Mouse (Mus musculus) limb, embryonic 14.5 days (tissue): ENCODE results near the gene 1700003H04Rik. TPM values are rescaled to one million over a fixed set of nuclear protein-coding genes. Genes with fewer than 3 reads are reported as not detected.

Experiments used
- ATAC-seq: fragments of 200-750 bp; cut with Nextera tagmentation; 2 replicates; pipeline ENCODE4 v1.8.0; 2017; ENCODE audit warnings: low read depth, moderate number of reproducible peaks, moderate TSS enrichment; ENCODE audit not compliant: low FRiP score
- DNase-seq: peaks from one replicate; pipeline ENCODE4 v3.0.0-alpha.2; 2015; ENCODE audit warnings: low spot score
- H3K27ac ChIP-seq: fragments of 300-500 bp; sonication (generic); replicated peaks from 2 replicates; pipeline ENCODE4 v1.5.1; 2014; ENCODE audit warnings: low read depth, mild to moderate bottlenecking, low read length, moderate library complexity, mixed read lengths
- H3K27me3 ChIP-seq: fragments of 300-500 bp; sonication (generic); 2 replicates; pipeline ENCODE4 v1.6.1; 2014; ENCODE audit warnings: low read length, mixed read lengths; ENCODE audit not compliant: control insufficient read depth, insufficient read depth
- H3K36me3 ChIP-seq: fragments of 300-500 bp; sonication (generic); 2 replicates; pipeline ENCODE4 v1.6.1; 2014; ENCODE audit warnings: mild to moderate bottlenecking, low read length, moderate library complexity, mixed read lengths; ENCODE audit not compliant: control insufficient read depth, insufficient read depth
- H3K4me1 ChIP-seq: fragments of 300-500 bp; sonication (generic); 2 replicates; pipeline ENCODE4 v1.6.1; 2014; ENCODE audit warnings: antibody characterized with exemption, low read length, mixed read lengths; ENCODE audit not compliant: control insufficient read depth, insufficient read depth
- H3K4me2 ChIP-seq: fragments of 300-500 bp; sonication (generic); replicated peaks from 2 replicates; pipeline ENCODE4 v1.6.1; 2014; ENCODE audit warnings: low read depth, mild to moderate bottlenecking, low read length, moderate library complexity; ENCODE audit not compliant: severe bottlenecking
- H3K4me3 ChIP-seq: fragments of 300-500 bp; sonication (generic); replicated peaks from 2 replicates; pipeline ENCODE4 v1.5.1; 2014; ENCODE audit warnings: low read length
- H3K9ac ChIP-seq: fragments of 300-500 bp; sonication (generic); 2 replicates; pipeline ENCODE4 v1.6.1; 2014; ENCODE audit warnings: mild to moderate bottlenecking, low read depth, low read length, moderate library complexity; ENCODE audit not compliant: severe bottlenecking
- H3K9me3 ChIP-seq: fragments of 300-500 bp; sonication (generic); 2 replicates; pipeline ENCODE4 v1.6.1; 2016; ENCODE audit warnings: low read length; ENCODE audit not compliant: control insufficient read depth
- POLR2A ChIP-seq: fragments of 200-500 bp; IDR thresholded peaks from 2 replicates; pipeline ENCODE4 v1.8.0; 2012; ENCODE audit warnings: inconsistent platforms, mild to moderate bottlenecking, moderate library complexity, borderline replicate concordance; ENCODE audit not compliant: insufficient read depth, insufficient read length; ENCODE audit errors: extremely low read depth
- WGBS: fragments of 180-500 bp; shearing (Covaris S2); extraction: QIAGEN DNeasy Blood & Tissue Kit; methylation state at CpG from one replicate; pipeline ENCODE4 v1.1.7; 2014; 5-methylcytosine and 5-hydroxymethylcytosine counted together
- polyA plus RNA-seq, 2 experiments: library from polyadenylated mRNA; depleted of rRNA in 1 of 2; stranded (reverse) in 1 of 2; unstranded in 1 of 2; fragments of >200 nt; fragmentation: Nextera tagmentation in 1 of 2; extraction: Ambion mirVana in 1 of 2; gene quantifications; 2 replicates each; pipeline versions ENCODE4 v1.2.1 to v1.2.3; 2012 to 2014

Gene 1700003H04Rik
- not detected in 2 replicates for polyA plus RNA-seq (2012; rRNA removed)
- polyA plus RNA-seq (2014; fragmentation: Nextera tagmentation; extraction: Ambion mirVana), result not detected in 2 replicates

DNA sequence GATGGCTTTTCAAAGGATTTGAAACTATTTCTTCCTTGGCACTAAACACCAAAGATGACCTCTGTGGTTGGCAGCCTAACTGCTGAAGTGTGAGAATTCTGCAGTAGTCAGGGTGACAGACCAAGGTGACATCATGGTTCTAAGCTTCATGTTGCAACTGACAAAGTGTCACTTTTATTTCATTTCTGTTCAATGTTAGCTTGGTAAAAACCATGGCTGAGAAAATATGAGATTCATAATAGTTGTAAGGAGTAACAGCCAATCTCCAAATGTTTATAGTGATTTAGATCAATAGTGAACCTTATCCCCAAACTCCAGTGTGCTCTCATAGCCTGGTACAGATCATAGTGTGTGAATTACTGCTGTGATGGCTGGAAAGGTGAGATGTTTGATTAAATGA lies at the start of gene 1700003H04Rik:
Gene 1700003H04Rik, minus strand, starts transcription at position 101 of the 400 bp plus-strand sequence.
- no peak within 1 kb of the TSS for H3K4me3 ChIP-seq
- TF ChIP-seq POLR2A, result no peak
- no peak within 1 kb of the TSS for H3K27ac ChIP-seq
- H3K27me3 ChIP-seq, result no peaks in the 10 kb centered on the region
- H3K9ac ChIP-seq, result no peak within 1 kb of the TSS
- H3K9me3 ChIP-seq, result no peaks in the 10 kb centered on the region
- no peak within 1 kb of the TSS for H3K4me2 ChIP-seq
- H3K4me1 ChIP-seq, result no peaks in the 10 kb centered on the region
- DNase-seq (no peak), ATAC-seq (no peak)
- no peaks in the 10 kb centered on the region for H3K36me3 ChIP-seq

DNA sequence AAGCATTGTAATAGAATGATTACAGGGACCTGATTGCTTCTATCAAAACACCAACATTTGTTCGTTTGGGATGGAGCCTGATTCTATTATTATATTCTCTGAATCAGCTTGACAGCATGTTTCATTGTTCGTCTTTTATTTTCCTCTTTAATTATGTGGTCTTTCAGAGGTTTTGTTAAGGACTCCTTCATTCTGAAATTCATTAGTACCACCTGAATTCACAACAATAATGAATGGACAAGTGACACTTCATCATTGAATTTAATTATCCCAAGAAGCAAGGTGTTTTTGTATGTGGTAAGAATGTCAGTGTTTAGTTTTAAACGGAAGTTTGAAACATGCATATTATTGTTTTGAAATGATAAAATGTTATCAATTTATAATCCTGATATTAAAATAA lies 42.1 kb upstream of the 1700003H04Rik start:
- Histone ChIP-seq H3K4me1 (no peaks in the 10 kb centered on the region), H3K9ac (no peak overlapping the region), H3K9me3 (no peaks in the 10 kb centered on the region), H3K4me3 (no peak overlapping the region), H3K4me2 (no peak overlapping the region), H3K27ac (no peak overlapping the region), H3K36me3 (no peaks in the 10 kb centered on the region), H3K27me3 (no peaks in the 10 kb centered on the region)
- TF ChIP-seq POLR2A, result no peak
- ATAC-seq (no peak), DNase-seq (no peak)
- 64% methylated on average over 3 of the region's 3 CpGs for WGBS

DNA sequence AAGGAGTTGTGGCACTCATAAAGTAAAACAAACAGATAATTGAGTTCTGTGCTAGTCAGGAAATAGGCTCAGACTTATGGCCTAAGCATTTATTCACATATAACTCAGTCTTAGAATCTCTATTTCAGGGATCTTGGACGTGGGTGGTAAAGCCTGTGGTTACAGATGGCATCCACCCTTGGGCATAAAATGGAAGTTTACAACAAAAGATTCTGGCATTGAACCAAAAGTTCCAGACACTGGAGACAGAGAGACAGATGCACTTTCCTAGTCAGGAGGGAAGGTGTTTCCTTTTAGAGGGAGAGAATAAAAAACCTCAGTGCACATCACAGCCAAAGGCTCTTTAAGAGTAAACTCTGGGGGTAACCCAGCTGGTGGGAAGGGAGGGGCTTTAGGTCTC lies 32.4 kb upstream of the 1700003H04Rik start:
- Histone ChIP-seq H3K36me3 (no peaks in the 10 kb centered on the region), H3K9me3 (no peaks in the 10 kb centered on the region), H3K4me1 (no peaks in the 10 kb centered on the region), H3K27ac (no peak overlapping the region), H3K4me2 (no peak overlapping the region), H3K27me3 (no peaks in the 10 kb centered on the region), H3K9ac (no peak overlapping the region), H3K4me3 (no peak overlapping the region)
- ATAC-seq, result no peak
- DNase-seq, result no peak
- TF ChIP-seq POLR2A, result no peak
- WGBS, result 42% methylated on average over 1 of the region's 1 CpGs

DNA sequence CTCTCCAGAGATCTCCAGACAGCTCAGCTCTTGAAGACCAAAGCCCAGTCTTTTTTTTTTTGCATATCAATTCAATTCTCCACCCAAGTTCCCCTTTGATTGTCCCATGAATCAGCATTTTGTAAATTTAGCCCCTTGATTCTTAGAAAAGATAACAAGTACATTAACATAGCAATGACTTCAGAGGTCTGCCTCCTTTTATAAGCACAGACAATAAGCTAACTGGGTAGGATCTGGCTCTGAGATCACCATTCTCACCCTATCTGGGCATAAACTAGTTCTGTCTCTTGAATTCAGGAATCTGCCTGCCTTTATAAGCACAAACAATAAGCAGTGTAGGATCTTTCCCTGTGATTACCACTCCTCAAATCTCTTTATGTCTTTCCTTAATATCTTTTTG lies 29.1 kb upstream of the 1700003H04Rik start:
- no peak overlapping the region for H3K4me3 ChIP-seq
- DNase-seq (no peak), ATAC-seq (no peak)

DNA sequence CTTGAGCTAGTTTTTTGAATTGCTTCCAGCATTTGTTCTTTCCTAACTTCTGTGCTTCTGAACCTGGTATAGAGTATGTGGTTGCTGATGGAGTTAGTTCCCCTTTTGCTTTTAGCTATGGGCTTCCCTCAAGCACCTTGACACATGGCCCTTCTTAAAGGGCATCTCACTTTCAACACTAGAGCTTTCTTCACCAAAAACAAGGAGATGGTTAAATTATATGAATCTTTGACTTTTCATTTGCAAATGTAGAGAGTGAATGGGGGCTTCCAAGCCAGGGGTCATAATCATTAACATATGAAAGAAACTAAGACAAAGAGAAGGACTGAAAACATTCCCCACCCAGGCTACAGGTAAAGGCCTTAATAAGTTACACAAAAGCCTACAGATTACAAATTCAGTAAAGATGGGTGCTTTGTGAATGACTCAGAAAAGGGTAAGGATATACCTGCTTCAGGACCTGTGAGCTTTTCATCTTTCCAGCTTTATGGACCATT lies 25.2 kb upstream of the 1700003H04Rik start:
- ATAC-seq, result no peak

More for the DNA sequence above, 29.1 kb upstream of the 1700003H04Rik start:
- Histone ChIP-seq H3K9me3 (no peaks in the 10 kb centered on the region), H3K27ac (no peak overlapping the region), H3K9ac (no peak overlapping the region), H3K36me3 (no peaks in the 10 kb centered on the region), H3K4me1 (no peaks in the 10 kb centered on the region), H3K4me2 (no peak overlapping the region), H3K27me3 (no peaks in the 10 kb centered on the region)
- TF ChIP-seq POLR2A, result no peak

DNA sequence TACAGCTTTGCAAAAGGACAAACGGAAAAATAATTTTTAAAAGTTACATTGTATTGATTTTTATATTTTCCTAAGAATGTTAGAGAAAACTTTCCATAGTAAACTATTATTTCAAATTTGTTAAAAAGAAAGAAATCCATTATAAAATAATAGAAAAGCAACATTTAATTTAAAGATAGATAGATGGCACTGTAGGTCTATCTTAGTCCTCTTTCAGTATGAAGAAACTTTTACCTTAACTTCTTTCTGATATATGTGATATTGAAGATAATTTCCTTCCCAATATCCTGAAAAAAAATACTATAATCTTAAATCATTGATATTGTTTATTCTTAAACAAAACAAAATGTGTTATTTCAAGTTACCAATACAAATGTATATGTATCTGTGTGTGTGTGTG lies 24.6 kb upstream of the 1700003H04Rik start:
- no peaks in the 10 kb centered on the region for H3K27me3 ChIP-seq
- no peaks in the 10 kb centered on the region for H3K36me3 ChIP-seq
- WGBS, result 72% methylated on average over 1 of the region's 1 CpGs
- ATAC-seq (no peak), DNase-seq (no peak)
- H3K9me3 ChIP-seq, result no peaks in the 10 kb centered on the region
- H3K9ac ChIP-seq, result no peak overlapping the region
- no peak overlapping the region for H3K4me3 ChIP-seq
- no peaks in the 10 kb centered on the region for H3K4me1 ChIP-seq
- H3K4me2 ChIP-seq, result no peak overlapping the region
- TF ChIP-seq POLR2A, result no peak
- no peak overlapping the region for H3K27ac ChIP-seq

More for the DNA sequence above, 25.2 kb upstream of the 1700003H04Rik start:
- Histone ChIP-seq H3K27me3 (no peaks in the 10 kb centered on the region), H3K4me1 (no peaks in the 10 kb centered on the region), H3K36me3 (no peaks in the 10 kb centered on the region), H3K4me2 (no peak overlapping the region), H3K27ac (no peak overlapping the region), H3K9me3 (no peaks in the 10 kb centered on the region), H3K9ac (no peak overlapping the region), H3K4me3 (no peak overlapping the region)
- DNase-seq, result no peak
- no peak for TF ChIP-seq POLR2A
